Mouse (Mus musculus) embryonic fibroblast, embryonic 13.5 days (primary cell): Measurements from ENCODE around the gene Atad3a.

Experiments
- CTCF ChIP-seq: IDR thresholded peaks from 2 replicates; pipeline ENCODE4 v1.5.1; 2011; ENCODE audit warnings: mild to moderate bottlenecking, control low read depth, low read length, moderate library complexity, borderline replicate concordance; ENCODE audit not compliant: insufficient read depth
- POLR2A ChIP-seq: IDR thresholded peaks from 2 replicates; pipeline ENCODE4 v1.6.1; 2011; ENCODE audit warnings: low read depth, mild to moderate bottlenecking, control low read depth, low read length, moderate library complexity

GRCm38 (mm10) chr4:155746036-155746548 is 14.8 kb downstream of the Atad3a start:
- TF ChIP-seq CTCF = no peak
- TF ChIP-seq POLR2A = no peak
